15 mouse cellular contexts compared by ENCODE assay signal in genomic region chr11:29702721-29703120, GRCm38 (mm10). TPM values are rescaled to one million over a fixed set of nuclear protein-coding genes. Genes with fewer than 3 reads are reported as not detected.
A peak's percentile ranks its signal among the peaks of the same experiment; 100 is the strongest.
DNase-seq lines count a peak whose midpoint lies in the region; TF ChIP-seq lines count a peak whose summit lies in the region.
"Had no signal": no experiment of that assay in that cellular context is flagged by ENCODE, and none has a peak within 500 bp of the region (broad histone marks: within the 10 kb centered on the region; RNA-seq: fewer than 3 reads in every experiment).

No protein-coding gene starts in this region.

- intact Hi-C loops in gastrocnemius, adult 2 months (cut with DNase I) = no loop called here
- intact Hi-C loops in left cerebral cortex, postnatal 4 days (cut with DNase I) = loop anchor here (10.0 kb wide), 2 partner anchors 182 to 402 kb away; no protein-coding TSS in a partner anchor

- DNase-seq in adrenal gland, postnatal 10 days = peak; percentile 41
- no peak for DNase-seq in adrenal gland, adult 2 months
- peak; percentile 63 for DNase-seq in gastrocnemius, adult 2 months
- no peak for DNase-seq in gastrocnemius, postnatal 25 days
- DNase-seq in kidney, postnatal 10 days = peak; percentile 20
- no peak for DNase-seq in kidney, adult 11 months
- DNase-seq in adipocyte (ENCODE audit: low spot score) = peak; percentile 52
- no peak for DNase-seq in left cerebral cortex, postnatal 4 days
- DNase-seq: right cerebral cortex, postnatal 14 days; thymus, postnatal 25 days had no signal

- no peak overlapping the region for H3K4me3 ChIP-seq in gastrocnemius, adult 2 months
- H3K4me3 ChIP-seq: embryonic facial prominence, embryonic 15.5 days; hindbrain, embryonic 10.5 days; limb, embryonic 12.5 days; neural tube, embryonic 12.5 days had no signal

- no peak overlapping the region for H3K27ac ChIP-seq in gastrocnemius, adult 2 months
- H3K27ac ChIP-seq: embryonic facial prominence, embryonic 15.5 days; hindbrain, embryonic 10.5 days; limb, embryonic 12.5 days; liver, embryonic 14.5 days; neural tube, embryonic 12.5 days had no signal

- no peak for TF ChIP-seq CTCF in gastrocnemius, adult 2 months (IDR thresholded peaks at IDR 0.05)

RNA-seq across cellular contexts. Expression of gene Rtn4, which starts 10.0 kb away (rescaled TPM):
- 100 to 1,000 TPM; 297 to 308 TPM for total RNA-seq in adrenal gland, postnatal 10 days (2021)
- 100 to 1,000 TPM; 354 to 360 TPM for total RNA-seq in adrenal gland, adult 2 months (2021)
- 271 and 284 TPM in 2 replicates for polyA plus RNA-seq in adrenal gland, adult 2 months (2012; rRNA removed)
- total RNA-seq in gastrocnemius, adult 2 months (2021) = 100 to 1,000 TPM; 639 to 764 TPM
- total RNA-seq in gastrocnemius, postnatal 25 days (2021) = 100 to 1,000 TPM; 715 to 734 TPM
- total RNA-seq in left cerebral cortex, postnatal 4 days (2021) = 100 to 1,000 TPM; 607 to 620 TPM

Comparison
In these comparisons a context has a peak if more than half of its experiments do, and no peak if none do; other contexts are left out.
1. DNase-seq: peak in adrenal gland, postnatal 10 days (single experiment), gastrocnemius, adult 2 months (single experiment), kidney, postnatal 10 days (single experiment) and adipocyte (single experiment); none in adrenal gland, adult 2 months (single experiment), gastrocnemius, postnatal 25 days (single experiment), kidney, adult 11 months (single experiment) and left cerebral cortex, postnatal 4 days (single experiment).